Mouse (Mus musculus) myocyte (in vitro differentiated cells): ENCODE data around the gene Myo9a.

Source experiments
- MYOD1 ChIP-seq, 3 experiments: IDR thresholded peaks; one replicate each; pipeline ENCODE4 v1.6.1; 2011; ENCODE audit warnings: control low read depth in 2 of 3, low read depth in 2 of 3, mild to moderate bottlenecking in 2 of 3, moderate library complexity in 1 of 3; ENCODE audit not compliant: insufficient read length in 2 of 3, control insufficient read depth in 1 of 3
- MYOG ChIP-seq, 3 experiments: IDR thresholded peaks; one replicate each; pipeline ENCODE4 v1.6.1; 2011; ENCODE audit warnings: control low read depth in 2 of 3, low read depth in 2 of 3, mild to moderate bottlenecking in 2 of 3; ENCODE audit not compliant: insufficient read length in 2 of 3, control insufficient read depth in 1 of 3, insufficient read depth in 1 of 3
- POLR2A ChIP-seq: IDR thresholded peaks from one replicate; pipeline ENCODE4 v1.6.1; 2011; ENCODE audit warnings: low read depth, mild to moderate bottlenecking, control low read depth, moderate library complexity; ENCODE audit not compliant: insufficient read length
- USF1 ChIP-seq: IDR thresholded peaks from one replicate; pipeline ENCODE4 v1.6.1; 2011; ENCODE audit warnings: low read depth, mild to moderate bottlenecking, control low read depth, moderate library complexity

- no peak for TF ChIP-seq USF1
- TF ChIP-seq MYOD1 (IDR thresholded peaks at IDR 0.05; ENCODE audit: control insufficient read depth in 1 of 3, insufficient read length in 2 of 3, low read depth in 2 of 3): no peak
- TF ChIP-seq MYOG (IDR thresholded peaks at IDR 0.05; ENCODE audit: control insufficient read depth in 1 of 3, insufficient read depth in 1 of 3, insufficient read length in 2 of 3, low read depth in 2 of 3): no peak
- TF ChIP-seq POLR2A: peak; percentile 66
Observed at GRCm38 (mm10) chr9:59751066-59751581, 428 bp downstream of the Myo9a start.
